Mouse (Mus musculus): ENCODE results near the gene Lurap1.

Lurap1 gene

DNA sequence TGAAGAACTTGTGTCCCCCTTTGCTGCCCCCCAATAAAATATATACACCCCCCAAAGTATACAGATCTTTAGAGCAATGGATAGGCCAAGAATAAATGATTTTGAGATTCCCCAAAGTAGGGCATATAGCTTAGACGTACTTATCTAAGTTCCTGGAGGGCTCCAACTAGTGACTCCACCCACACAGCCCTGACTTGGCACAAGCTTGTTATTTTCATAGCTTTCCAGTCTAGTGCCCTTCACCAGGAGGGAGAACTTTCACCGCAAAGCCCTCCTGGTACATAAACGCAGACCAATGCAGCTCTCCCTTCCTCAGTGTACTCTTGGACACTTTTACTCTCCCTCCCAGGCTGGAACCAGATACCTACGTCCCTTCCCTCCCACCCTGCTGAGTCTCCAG, 11.0 kb upstream of the Lurap1 start:
- in situ Hi-C loops (cut with MboI; ENCODE audit: low sequenced_read_pairs), result no loop called here

DNA sequence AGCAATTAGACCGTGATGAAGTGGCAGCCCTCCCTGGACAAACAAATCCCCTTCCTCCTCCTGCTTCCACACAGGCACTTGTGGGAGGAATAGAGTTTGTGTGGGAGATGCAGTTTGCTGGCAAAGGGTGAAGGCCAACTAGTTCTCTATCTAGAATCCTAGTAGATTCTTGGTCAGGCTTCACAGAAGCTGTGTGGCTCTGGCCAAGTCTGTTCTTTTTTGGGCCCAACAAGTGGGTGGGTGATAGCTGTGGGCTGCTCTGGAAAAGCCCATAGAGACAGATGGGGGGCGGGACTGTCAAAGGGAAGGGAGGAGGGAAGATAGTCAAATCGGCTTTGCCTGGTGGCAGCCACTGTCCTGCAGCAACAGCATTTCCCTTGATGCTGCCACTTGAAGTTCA, 9.6 kb upstream of the Lurap1 start:
- in situ Hi-C loops (cut with MboI; ENCODE audit: low sequenced_read_pairs), result no loop called here

DNA sequence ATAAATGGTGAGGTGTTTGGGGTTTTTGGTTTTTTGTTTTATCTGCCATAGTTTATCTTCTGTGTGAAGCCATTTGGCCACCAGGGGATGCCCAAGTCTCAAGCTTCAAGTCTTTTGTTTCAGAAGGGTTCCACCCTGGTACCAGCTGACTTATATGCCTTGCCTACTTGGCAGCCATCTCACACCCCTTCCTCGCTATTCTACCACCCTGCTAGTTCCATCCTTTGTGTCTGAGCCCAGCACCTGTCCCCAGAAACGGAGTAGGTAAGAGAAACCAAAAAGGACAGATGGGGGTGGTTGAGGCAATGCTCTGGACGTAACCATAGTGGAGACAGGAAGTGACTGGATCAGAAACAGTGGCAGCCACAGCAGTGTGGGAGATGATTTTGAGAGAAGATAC, 8.8 kb upstream of the Lurap1 start:
- in situ Hi-C loops (cut with MboI; ENCODE audit: low sequenced_read_pairs), result no loop called here

DNA sequence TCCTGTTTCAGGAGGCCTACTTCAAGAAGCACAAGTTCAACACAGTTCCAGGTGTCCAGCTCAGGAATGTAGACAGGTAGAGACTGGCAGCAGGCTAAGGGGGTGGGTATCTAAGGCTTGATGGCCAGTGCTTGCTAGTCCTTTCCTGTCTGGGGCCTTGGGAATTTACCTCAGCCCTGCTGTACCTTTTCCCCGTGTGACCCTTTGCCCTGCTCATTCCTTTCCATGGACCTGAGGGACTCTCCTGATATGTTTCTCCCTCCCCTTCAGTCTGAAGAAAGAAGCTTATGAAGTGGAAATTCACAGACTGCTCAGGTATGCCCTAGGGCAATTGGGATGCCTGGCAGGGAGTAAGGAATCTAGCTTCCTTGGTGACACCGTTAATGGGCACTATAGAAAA, 6.7 kb upstream of the Lurap1 start:
- in situ Hi-C loops (cut with MboI; ENCODE audit: low sequenced_read_pairs), result no loop called here

DNA sequence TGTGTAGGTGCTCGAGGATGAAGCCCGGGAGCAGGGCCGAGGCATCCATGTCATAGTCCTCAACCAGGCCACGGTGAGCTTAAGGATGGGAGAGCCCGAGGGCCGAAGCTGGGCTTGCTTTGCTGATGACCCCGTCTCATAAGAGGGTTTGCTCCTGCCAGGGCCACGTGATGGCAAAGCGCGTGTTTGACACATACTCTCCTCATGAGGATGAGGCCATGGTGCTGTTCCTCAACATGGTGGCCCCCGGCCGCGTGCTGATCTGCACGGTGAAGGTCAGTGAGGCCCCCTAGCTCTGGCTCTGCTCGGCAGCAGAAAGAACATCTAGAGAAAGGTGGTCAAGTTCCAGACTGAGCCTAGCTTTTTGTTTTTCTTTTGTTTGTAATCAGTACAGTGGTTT, 1.6 kb upstream of the Lurap1 start:
- in situ Hi-C loops (cut with MboI; ENCODE audit: low sequenced_read_pairs), result no loop called here

DNA sequence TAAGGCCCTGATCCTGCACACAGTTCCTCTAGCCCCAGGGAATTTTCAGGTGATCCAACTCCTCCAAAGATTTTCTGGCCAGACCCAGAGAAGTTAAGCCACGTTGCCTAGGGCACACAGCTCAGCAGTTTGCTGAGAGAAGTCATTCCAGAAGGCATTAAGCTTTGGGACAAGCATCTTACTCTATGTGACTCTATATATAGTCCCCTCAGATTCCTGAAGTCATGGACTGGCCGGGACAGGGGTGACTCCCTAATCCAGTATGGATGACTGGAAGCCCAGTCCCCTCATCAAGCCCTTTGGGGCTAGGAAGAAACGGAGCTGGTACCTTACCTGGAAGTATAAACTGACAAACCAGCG, 296 bp downstream of the Lurap1 start:
- in situ Hi-C loops (cut with MboI; ENCODE audit: low sequenced_read_pairs), result no loop called here

DNA sequence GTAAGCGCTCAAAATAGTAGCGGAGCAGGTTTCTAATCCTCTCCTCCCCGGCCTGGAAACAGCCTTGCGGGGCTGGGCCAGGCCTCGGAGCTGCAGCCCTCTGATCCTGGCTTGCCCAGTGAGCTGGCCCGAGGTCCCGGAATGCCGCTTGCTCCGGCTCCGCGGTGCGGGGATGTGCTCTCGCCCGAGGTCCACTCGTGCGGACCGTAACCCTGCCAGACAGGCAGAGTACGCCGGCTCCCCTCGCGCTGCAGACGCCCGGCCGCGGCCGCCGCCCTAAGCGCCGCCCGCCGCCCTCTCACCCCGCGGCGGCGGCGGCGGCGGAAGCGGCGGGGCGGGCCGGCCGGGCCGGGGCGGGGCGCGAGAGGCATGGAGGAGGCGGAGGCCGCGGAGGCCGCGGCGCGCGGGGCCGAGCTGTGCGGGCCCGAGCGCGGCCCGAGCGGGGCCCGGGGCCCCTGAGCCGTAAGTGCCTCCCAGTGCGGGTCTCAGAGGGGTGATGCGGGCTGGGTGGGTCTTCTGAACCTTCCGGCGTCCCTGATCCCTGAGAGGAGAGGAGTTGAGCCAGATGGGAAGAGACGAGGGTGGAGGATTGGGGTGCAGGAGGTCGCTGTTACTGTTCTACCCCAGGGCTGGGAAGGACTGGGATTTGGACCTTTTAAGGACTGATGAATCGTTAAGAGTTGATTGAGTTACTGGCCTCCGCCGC, 829 bp downstream of the Lurap1 start:
- in situ Hi-C loops (cut with MboI; ENCODE audit: low sequenced_read_pairs), result no loop called here

DNA sequence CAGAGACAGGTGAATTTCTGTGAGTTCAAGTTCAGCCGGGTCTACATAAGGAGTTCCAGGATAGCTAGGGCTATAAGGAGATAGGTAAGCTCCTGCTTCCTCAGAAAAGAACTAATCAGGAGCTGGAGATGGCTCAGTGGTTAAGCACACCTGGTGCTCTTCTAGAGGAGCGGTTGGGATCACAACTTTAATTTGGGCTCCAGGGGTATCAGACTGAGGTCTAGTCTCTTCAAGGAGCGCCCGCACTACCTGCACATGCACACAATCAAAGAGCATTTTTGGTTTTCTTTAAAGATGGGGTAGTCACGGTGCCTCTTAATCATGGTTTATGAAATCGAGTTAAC, 1.4 kb downstream of the Lurap1 start:
- in situ Hi-C loops (cut with MboI; ENCODE audit: low sequenced_read_pairs), result no loop called here

DNA sequence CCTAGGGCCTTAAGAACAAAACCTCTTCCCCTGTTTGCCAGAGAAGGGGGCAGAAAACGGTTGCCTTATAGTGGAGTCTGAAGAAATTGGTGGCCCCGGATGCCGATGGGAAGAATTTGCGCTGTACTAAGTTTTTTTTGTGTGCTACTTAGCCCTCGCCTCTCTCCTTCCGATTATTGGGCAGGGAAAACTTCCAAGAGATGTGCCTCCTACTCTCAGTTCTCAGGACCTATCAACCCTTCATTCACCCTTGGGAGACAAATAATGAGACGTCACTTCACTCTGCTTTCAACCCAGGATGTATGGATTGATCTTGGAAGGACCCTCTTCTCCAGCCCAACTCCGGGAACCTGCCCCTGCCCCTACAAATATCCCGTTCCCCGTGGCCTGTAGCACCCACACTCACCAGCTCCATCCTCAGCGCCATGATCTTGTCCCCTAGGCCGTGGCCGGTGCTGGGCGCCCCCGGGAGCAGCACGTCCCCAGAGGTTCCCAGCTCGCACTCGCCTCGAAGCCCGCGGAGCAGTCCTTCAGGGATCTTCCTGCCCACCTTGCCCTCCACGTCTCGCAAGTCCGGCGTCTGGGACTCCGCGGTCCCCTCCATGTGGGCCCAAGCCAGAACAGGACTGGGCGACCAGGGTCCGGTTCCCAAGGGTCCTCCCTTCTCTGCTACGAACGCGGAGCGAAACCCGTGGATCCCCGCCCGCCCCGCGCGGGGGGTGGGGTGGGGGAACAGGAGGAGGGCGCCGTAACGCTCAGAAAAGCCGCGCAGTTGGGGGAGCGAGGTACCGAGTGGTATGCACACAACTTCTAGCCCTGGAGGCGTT, 7.0 kb downstream of the Lurap1 start:
- in situ Hi-C loops (cut with MboI; ENCODE audit: low sequenced_read_pairs), result no loop called here

DNA sequence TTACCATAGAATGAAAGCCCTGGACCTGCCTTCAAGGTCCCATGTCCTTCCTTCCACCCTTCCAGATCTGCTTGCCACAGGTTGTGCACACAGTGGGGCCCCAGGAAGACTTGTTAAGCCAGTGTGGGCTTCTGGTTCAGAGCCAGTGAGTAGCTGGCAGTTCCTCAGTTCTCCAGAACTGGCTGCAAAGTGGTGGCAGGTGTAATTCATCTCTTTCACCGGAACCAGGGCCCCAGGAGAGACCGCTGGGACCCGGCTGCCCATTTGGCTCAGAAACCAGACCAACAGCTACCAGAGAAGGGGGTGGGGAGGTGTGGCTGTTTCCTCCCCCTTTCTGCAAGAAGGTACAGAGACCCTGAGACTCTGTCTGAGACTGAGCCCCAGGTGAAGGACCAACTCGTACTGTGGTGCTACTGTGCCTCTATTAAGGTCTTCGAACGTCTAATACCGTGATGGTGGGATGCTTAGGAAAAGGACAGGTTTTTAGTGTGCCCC, 7.8 kb downstream of the Lurap1 start:
- in situ Hi-C loops (cut with MboI; ENCODE audit: low sequenced_read_pairs), result no loop called here

DNA sequence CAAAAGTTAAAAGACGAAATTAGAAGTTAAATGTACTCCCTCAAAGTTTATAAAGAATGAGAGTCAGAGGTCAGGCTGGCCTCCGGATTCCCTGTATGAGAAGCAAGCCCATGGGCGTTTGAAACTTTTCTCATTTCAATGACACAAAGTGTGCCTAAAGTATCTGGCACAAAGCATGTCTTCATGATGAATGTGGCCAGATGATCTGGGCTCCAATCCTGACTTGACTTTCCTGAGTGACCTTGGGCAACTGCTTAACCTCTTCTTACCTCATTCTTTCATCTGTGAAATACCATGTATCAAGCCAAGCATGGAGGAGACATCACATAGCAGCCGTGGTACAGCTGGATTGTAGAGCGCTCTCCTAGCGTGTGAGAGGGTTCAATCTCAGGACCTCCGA, 8.9 kb downstream of the Lurap1 start:
- in situ Hi-C loops (cut with MboI; ENCODE audit: low sequenced_read_pairs), result no loop called here

DNA sequence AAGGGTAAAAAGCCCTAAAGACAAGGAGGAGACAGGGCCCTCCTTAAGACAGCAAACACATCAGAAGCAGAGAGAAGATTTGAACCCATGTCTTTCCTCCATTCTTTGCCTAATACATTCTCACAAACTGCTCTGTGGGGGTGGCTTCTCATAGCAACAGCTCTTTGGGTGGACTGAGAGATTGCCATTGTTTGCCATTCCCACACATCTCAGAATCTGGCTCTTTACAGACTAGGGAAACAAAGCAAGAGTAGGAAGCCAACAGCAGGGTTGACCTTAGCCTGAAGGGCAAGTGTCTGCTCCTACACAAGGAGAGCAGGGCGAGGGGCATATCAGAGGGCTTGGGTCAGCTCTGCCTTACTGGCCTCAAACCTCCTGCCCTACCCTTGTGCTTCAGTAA, 9.4 kb downstream of the Lurap1 start:
- in situ Hi-C loops (cut with MboI; ENCODE audit: low sequenced_read_pairs), result no loop called here

DNA sequence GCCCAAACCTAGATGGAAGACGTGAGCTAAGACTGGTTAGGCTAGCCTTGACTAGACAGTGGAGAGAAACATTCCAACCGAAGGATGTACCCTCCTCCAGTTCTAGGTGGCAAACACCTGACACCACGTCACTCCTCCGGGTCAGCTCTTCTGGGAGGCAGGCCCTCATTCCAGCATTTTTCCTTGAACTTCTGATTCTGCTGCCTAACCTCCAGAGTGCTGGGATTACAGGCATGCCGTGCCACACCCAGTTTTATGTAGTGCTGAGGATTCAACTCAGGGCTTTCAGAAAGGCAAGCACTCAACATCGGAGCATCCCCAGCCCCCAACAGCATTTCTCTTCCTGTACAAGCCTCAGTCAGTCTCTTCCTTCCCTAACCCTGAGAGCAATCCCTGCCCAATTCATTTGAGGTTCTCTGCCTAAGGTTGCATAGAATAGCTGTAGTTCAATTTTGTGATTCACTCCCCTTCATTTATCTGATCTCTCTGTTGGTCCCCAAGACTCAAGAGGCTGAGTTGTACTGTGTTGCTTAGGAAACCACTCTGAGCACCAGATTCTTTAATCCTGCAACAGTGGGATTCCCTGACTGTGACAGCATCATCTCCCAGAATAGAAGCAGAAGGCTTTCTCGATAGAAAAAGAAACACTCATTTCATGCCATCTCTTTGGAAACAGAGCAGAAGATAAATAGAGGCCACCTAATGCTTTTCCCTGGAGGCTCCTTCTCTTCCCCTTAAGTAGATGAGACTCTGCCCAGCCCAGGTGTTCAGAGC, 10.2 kb downstream of the Lurap1 start:
- in situ Hi-C loops (cut with MboI; ENCODE audit: low sequenced_read_pairs), result no loop called here

DNA sequence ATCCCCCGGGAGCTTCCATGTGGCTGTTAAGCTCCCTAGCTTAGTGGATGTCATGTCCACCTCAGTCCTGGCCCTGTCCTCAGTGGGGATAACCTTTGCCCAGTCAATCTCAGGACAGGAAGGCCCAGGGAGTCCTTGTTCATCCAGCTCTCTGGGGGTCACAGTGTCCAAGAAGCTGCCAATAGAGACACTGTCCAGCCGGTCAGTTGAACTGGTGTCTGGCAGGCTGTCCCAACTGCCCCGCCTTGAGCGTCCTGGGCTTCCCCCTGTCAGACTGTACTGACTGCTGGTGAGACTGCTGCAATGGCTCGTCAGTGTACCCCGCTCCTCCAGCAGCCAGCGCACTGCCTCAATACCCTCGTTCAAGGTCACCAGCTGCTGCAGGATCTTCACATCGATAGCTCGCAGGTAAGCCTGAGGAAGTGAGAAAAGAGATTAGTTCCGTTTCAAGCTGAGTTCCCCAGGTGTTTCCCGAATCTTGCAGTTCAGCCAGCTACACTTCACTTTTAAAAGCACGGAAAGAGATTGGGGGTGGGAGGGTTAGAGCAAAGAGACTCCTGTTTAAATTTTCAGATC, 13.6 kb downstream of the Lurap1 start:
- in situ Hi-C loops (cut with MboI; ENCODE audit: low sequenced_read_pairs), result no loop called here

DNA sequence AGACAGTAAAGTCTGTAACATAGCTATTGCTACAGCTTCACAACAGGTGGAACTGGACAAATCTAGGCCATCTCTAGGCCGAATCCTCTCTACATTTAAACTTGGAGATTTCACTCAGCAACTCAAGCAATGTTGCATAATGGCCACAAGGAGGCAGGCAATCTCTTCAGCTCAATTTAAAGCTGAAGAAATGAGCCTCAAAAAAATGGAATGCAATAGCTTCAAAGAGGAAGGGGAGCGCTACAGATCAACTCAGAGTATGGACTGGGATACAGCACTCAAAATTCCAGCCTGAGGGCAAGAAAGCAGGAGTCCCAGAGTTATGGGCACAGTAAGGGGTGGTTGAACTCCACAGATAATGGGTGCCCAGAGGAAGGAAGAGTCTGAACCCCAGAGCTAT, 16.1 kb downstream of the Lurap1 start:
- in situ Hi-C loops (cut with MboI; ENCODE audit: low sequenced_read_pairs), result no loop called here

DNA sequence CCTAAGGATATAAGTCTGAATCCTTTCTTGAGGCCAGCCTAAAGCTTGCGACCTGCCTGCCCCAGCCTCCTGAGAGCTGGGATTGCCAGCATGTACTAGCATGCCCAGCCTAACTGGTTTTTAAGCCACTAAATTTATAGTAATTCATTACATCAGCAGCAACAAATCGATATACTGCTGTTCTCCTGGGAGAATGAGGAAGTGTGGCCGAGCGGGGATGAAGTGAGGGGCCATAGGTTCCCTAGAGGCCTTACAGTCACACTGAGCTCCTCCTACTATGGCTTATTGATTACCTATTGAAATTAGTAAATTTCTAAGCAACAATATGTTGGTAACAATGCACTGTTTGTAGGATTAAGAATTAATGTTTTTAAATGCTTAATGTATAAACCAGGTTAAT, 18.0 kb downstream of the Lurap1 start:
- in situ Hi-C loops (cut with MboI; ENCODE audit: low sequenced_read_pairs), result no loop called here

DNA sequence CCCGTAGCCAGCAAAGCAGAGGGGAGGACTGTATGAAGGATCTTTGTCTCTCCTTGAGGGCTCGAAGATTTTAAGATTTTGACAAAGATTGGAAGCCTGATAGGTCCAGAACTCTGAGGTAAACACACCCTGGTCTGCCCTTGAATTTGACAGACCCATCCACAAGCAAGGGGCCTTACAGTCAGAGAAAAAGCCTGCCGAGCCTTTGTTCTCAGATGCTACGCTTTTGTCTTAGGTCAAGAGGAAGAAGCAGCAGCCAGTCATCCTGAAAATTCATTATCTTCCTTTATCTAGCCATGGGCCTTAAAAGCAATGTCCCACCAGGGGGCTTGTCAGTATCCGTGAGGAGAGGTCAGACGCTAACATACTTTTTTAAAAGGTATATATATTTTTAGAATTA, 23.2 kb downstream of the Lurap1 start:
- in situ Hi-C loops (cut with MboI; ENCODE audit: low sequenced_read_pairs), result no loop called here

DNA sequence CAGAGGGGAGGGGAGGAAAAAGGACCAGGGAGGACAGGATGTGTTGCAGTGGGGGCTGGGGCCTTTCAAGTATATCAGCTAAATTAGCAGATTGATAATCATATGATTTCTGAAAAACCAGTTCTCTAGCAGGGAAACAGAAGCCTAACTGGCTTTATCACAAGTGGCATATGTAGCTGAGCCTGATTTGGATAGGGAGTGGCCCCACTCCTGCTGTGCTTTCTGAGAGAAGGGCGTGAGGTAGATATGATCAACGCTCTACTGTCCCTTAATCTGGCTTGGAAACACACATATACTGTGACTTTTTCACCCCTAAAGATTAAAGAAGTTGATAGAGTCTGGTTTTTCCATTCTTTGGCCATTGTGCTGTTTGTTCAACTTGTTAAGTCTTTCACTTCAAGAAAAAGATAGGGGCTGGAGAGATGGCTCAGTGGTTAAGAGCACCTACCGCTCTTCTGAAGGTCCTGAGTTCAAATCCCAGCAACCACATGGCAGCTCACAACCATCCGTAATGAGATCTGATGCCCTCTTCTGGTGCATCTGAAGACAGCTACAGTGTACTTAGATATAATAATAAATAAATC, 25.2 kb downstream of the Lurap1 start:
- in situ Hi-C loops (cut with MboI; ENCODE audit: low sequenced_read_pairs), result no loop called here

DNA sequence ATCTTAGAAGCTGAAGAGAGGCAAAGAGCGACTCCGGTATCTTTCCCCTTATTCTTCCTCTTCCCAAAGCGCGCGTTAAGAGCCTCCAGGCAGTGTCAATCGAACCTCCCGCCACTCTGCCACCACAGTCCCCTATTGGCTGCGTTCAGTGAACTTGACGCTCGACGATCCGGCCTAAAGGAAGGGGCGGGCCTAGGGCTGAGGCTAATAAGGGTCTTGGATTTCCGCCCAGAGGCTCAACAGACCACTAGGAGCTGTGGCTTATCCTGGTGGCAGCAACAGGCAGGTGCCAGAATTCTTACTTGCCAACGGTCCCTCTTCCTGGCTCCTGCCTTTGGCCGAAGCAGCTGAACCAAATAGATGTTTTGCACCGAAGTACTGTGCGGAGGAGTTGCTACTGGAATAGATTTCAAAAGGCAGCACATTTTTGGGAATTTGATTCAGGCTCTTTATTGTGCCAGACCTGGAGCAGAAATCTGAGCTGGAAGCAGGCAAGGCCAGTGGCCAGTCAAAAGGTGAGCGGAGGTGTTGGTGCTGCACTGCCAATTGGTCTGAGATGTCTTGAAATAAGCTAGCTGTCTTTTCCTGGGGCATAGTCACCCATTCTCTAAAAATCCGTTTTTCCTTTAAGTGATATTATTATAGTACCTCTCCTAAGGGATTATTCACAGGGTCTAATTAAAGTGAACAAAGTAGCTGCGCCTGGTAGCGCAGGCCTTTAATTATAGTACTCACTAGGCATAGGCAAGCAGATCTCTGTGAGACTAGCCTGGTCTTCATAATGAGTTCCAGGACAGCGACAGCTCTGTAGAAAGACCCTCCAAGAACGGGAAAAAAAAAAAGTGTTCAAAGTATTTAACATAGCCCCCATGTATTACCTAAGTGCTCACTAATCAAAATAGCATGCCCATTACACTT, 27.3 kb downstream of the Lurap1 start, which contains the start of the genes Rad54l and Pomgnt1:
Gene Rad54l (minus strand): TSS at position 89 of the 918 bp plus-strand sequence.
Gene Pomgnt1 (plus strand): TSS at position 239 of the 918 bp plus-strand sequence.
- in situ Hi-C loops (cut with MboI; ENCODE audit: low sequenced_read_pairs), result no loop called here

DNA sequence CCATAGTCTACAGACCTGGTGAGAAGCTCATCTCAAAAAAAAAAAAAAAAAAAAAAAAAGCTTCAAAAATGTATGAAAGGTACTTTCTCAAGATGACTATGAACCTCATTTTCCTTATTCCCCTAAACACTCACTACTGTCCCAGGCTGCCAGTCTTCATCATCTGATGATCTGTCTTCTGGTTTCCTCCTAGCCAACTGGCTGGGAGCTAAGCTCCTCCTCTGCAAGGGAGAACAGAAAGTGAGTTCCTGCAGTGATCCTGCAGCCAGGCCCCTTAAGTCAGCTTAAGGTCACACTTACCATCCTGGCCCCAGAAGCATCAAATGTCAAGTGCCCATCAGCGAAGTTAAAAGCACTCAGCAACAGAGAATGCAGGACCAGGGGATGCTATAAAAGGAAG, 28.4 kb downstream of the Lurap1 start:
- in situ Hi-C loops (cut with MboI; ENCODE audit: low sequenced_read_pairs), result no loop called here
